In genomic region chr11:84068191-84069033, GRCm38 (mm10) we compare ENCODE assay signal across 8 mouse cellular contexts. TPM values are rescaled to one million over a fixed set of nuclear protein-coding genes. Genes with fewer than 3 reads are reported as not detected.
DNase-seq lines count a peak whose midpoint lies in the region; TF ChIP-seq lines count a peak whose summit lies in the region.

No protein-coding gene starts in this region.

- TF ChIP-seq POLR2A in lung, adult 2 months (IDR thresholded peaks at IDR 0.05; ENCODE audit: borderline replicate concordance, extremely low read depth, low read depth, low read length), result 0 out of 2 replicates have a peak, but pooled peaks have one; percentile 13
- peak; percentile 86 for TF ChIP-seq POLR2A in olfactory bulb, adult 2 months (IDR thresholded peaks at IDR 0.05; ENCODE audit: insufficient read depth, low read depth, low read length)

- H3K79me2 ChIP-seq in C2C12 (ENCODE audit: control insufficient read depth, insufficient read depth), result peaks cover 33% of the 10 kb centered on the region

- 2% methylated on average over 63 of the region's 63 CpGs for WGBS in lung, adult 2 months
- WGBS in olfactory bulb, adult 2 months, result 2% methylated on average over 63 of the region's 63 CpGs

- peaks cover 14% of the 10 kb centered on the region for H3K79me3 ChIP-seq in C2C12 (ENCODE audit: low read depth)

- peak overlapping the region; percentile 56 for H3K4me3 ChIP-seq in C2C12 (ENCODE audit: insufficient read depth, poor library complexity, severe bottlenecking)
- peak overlapping the region; percentile 82 for H3K4me3 ChIP-seq in lung, adult 2 months (replicated peaks; ENCODE audit: extremely low read depth, low read depth, low read length)
- peak overlapping the region; percentile 90 for H3K4me3 ChIP-seq in olfactory bulb, adult 2 months (ENCODE audit: insufficient read depth, low read depth, low read length)

- DNase-seq in R1 (ENCODE audit: low read depth, low spot score), result peak; percentile 66
- peak; percentile 64 for DNase-seq in embryo, embryonic 10 days (ENCODE audit: low spot score)
- peak; percentile 21 to 40 for DNase-seq in heart, adult 9 months (ENCODE audit: low spot score in 2 of 2)
- DNase-seq in kidney, adult 9 months, result peak; percentile 63
- peak; percentile 75 for DNase-seq in lung, adult 2 months
- peak; percentile 59 for DNase-seq in urinary bladder, adult 2 months (ENCODE audit: low spot score)

- H3K27ac ChIP-seq in olfactory bulb, adult 2 months (ENCODE audit: insufficient read depth, low read depth, low read length), result peak overlapping the region; percentile 89

- peaks cover 3% of the 10 kb centered on the region; the same call in 1 of the 2 replicates for H3K4me1 ChIP-seq in lung, adult 2 months (ENCODE audit: control insufficient read depth, insufficient read depth, low read length)
- peaks cover 16% of the 10 kb centered on the region for H3K4me1 ChIP-seq in olfactory bulb, adult 2 months (ENCODE audit: control insufficient read depth, insufficient read depth, low read length)

- H3K36me3 ChIP-seq in C2C12 (ENCODE audit: control insufficient read depth, insufficient read depth), result no peaks in the 10 kb centered on the region

- H3K27me3 ChIP-seq in C2C12 (ENCODE audit: control insufficient read depth, insufficient read depth, insufficient read length), result no peaks in the 10 kb centered on the region

- no peak for TF ChIP-seq CTCF in C2C12 (IDR thresholded peaks at IDR 0.05; ENCODE audit: control insufficient read depth, insufficient read depth, insufficient read length)
- TF ChIP-seq CTCF in lung, adult 2 months (IDR thresholded peaks at IDR 0.05; ENCODE audit: insufficient read depth, low read length), result no peak
- no peak for TF ChIP-seq CTCF in olfactory bulb, adult 2 months (IDR thresholded peaks at IDR 0.05; ENCODE audit: insufficient read depth, low read depth, low read length)

- H3ac ChIP-seq in C2C12 (ENCODE audit: control insufficient read depth, insufficient read length, low read depth), result peak overlapping the region; percentile 97

TF ChIP-seq in C2C12, 6 proteins besides CTCF, POLR2A, EP300 and RAD21:
- TF ChIP-seq MYOG (IDR thresholded peaks at IDR 0.05; ENCODE audit: control insufficient read depth, extremely low read depth, insufficient read length) (no peak), MAX (IDR thresholded peaks at IDR 0.05) (peak; percentile 23)

RNA-seq across cellular contexts. Expression of gene Dusp14, which starts 0.6 kb away (rescaled TPM):
- polyA plus RNA-seq in C2C12 (2012; fragmentation: generic; extraction: Trizol), result 25.4 TPM
- 70.3 and 122 TPM in 2 replicates for polyA plus RNA-seq in lung, adult 2 months (2012; rRNA removed)
- polyA plus RNA-seq in olfactory bulb, adult 2 months (2012; ENCODE audit: insufficient read depth, insufficient read length, low replicate concordance, missing spikeins), result not detected in 2 replicates
- 9.1 and 11.7 TPM in 2 replicates for polyA plus RNA-seq in urinary bladder, adult 2 months (2012; rRNA removed)

Comparison
In these comparisons a context has a peak if more than half of its experiments do, and no peak if none do; other contexts are left out.
1. Peak in every context shown above with its lines: DNase-seq, H3K4me3 ChIP-seq and H3K27ac ChIP-seq.
2. RNA of gene Dusp14, which starts 0.6 kb away (polyA plus RNA-seq): 70.3 to 122 TPM in lung, adult 2 months, 25.4 TPM in C2C12 (single experiment) and 9.1 to 11.7 TPM in urinary bladder, adult 2 months; not detected in olfactory bulb, adult 2 months; every median in the first group is over 10 times any median in the second.